Mouse (Mus musculus) retina, adult 2 months (tissue): ENCODE data around the gene Stpg4.

Source experiments
- DNase-seq: peaks from one replicate; pipeline ENCODE4 v3.0.0-alpha.2; 2012; ENCODE audit warnings: low read depth, low spot score

The Stpg4 gene

DNA sequence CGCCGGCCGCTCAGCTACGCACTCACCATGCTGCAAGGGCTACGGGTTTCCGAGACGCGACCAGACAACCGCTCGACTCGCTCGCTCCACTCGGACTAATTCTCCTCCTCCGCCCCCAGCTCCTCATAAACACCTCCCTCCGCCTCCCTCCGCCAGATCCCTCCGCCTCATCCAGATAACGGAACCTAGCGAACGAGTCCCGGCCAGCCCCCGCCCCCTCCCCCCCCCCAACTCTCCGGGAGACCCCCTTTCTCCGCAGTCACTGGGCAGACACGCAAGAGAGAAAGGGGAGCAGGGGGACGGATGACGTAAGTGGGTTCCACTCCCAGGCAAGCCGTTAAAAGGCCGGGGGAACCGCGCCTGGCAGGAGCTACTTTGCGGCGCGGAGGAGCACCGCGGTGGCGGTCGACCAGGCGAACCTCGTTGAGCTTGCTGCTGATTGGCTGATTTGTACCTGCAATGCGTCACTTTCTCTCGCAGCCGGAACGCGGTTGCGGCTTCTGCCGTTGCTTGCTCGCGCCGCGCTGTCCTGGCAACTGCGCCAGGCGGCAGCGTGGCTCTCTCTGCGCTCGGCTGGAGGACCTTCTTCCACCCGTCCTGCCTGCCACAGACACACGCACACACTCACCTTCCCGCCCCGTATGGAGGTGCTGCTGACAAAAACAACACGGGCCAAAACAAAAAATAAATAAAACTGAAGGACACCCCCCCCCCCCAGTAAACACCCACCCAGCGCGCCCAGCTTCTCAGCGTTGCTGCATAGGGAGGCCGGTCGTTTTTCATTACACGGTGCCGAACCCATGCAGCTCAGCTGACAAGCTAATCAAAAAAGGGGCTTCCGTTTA, 19.4 kb upstream of the Stpg4 start, which contains the start of gene Calm2:
TSS of gene Calm2 (minus strand) at position 169 of the 845 bp plus-strand sequence.
- peak; percentile 98 for DNase-seq

DNA sequence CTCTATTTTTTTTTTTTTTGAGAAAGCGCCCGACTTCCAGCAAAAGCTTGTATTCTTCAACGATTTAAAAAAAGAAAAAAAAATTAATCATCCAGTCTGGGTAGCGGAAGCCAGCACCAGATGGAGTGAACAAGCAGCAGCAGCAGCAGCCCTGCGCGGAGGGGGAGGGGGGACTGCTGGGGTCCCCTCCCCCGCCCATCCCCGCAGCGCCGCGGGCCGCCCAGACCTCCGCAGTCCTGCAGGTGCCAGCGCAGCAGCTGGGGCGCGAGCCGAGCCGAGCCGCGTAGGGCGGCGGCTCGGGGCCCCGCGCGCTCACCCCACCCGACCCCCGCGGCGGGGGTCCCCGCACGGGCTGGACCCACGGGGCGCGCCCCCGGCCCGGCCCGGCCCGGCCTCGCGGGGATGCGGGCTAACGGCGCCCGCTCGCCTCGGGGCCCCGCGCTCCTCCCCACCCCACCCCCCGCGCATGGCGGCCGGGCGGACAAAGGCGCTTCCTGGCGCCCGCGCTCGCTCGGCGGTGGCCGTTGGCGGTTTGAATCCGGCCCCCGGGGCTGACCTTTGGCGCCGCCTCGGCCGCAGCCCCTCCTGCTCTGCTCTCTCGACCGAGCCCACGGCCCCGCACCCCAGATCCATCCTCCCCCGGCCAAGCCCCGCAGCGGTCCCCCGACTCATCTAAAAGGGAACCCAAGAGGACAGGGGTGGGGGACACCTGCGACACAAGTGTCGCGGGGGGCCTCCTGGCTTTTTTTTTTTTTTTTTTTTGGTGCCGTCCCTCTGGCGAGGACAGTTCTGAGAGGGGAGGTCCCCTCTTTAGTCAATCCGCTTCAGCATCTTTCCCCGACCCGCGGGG, 18.6 kb upstream of the Stpg4 start:
- DNase-seq, result no peak

DNA sequence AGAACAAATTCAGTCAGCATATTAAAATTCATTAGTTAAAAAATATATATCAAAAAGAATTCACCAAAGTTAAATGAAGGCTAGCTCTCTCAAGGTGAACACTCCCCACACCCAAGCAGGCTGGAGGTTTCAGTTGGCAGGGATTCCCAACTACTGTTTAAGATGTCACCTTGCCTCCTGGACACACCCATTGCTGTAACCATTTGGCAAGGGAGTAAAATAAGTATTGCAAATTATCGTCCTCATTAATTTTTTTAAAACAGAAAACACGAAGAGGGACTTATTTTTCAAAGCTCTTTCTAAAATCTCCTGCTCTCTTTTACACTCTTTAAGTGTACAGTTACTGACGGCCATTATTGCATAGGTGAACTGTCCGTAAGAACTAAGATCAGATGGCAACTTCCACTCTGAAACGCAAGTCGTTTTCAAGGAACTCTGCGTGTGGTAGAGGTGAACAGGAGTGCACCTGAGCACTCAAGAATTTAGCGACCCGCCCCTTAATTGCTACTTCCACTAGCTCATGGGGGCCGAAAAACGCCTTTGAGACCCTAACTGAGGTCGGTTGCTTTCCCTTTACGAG, 17.9 kb upstream of the Stpg4 start:
- no peak for DNase-seq

DNA sequence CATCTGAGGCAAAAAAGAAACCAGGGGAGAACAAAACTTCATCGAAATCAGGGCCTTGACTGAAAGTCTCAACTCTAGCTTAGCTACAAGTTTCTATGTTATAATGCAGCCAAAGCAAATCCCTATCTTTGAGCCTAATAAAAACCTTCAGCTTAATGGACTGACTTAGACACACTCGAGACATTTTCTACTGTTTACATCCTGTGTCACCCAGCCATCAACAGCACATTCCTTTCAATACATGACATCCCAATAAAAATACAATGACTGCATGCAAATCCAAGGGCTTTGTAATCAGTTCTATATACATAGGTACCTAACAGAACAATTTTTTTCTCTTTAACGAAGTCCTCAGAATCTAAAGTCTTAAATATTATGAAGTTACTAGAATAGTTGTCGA, 17.2 kb upstream of the Stpg4 start:
- no peak for DNase-seq

DNA sequence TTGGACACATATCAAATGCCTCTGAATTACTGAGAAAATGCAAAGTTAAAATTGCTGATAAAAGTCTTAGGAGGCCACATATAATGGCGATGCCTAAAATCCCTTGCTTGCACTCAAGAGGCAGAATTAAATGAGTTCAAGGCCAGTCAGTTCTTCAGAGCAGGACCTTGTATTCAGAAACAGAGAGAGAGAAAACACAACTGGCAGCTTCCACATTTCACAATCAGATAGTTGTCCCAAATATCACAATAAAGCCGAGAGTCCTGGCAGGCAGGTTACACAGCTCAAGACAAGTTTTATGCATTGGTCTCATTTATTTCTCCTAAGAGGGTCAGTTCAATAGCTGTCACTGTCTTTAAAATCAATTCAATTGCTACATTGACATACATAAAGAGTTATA, 14.0 kb upstream of the Stpg4 start:
- DNase-seq, result no peak

DNA sequence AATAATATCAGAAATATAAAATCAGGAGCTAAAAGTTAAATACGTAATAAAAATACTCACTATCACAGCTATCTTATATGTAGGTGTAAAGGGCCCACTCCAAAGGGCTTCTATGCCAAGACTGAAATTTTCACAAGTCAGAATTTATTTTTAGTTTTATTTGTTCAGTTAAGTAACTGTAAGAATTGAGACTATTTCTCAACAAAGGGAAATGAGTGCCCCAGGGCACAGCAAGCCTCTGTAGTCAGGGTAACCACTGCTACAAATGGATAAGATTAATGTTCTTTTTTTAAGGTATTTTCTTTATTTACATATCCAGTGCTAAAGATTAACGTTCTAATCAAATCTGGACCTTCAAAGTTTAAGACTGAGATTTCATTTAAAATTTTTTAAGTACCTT, 11.9 kb upstream of the Stpg4 start:
- DNase-seq, result no peak

DNA sequence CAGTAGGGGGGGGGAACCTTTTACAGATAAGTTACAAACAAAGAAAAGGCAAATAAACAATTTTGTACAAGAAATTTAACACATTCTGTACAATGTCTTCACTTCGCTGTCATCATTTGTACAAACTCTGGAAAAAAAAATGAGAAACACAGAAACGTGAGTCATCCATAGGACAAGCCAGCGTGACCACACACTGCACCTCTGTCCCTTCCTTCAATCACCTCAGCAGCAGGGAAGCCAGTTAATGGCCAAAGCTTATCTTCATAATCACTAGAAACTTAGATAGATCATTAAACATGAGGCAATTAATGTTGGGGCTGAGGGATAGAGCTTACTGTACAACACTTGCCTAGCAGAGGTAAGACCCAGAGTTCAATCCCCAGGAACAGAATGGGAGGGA, 6.4 kb upstream of the Stpg4 start:
- no peak for DNase-seq

DNA sequence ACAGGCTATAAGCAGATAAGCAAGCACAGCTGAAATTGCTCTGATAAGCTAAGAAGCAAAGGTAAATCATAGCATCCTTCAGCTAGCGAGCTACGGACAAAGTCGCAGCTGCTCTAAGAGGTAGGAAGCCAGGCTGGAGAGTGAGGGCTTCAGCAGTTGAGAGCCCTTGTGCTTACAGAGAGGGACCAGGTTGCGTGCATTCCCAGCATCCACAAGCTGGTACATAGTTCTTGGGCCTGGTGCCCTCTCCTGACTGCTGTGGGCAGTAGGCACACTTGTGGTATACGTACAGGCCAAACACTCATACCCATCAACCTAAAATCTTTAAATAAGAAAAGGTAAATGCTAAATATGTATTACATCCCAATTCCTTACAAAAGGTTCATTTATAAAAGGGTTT, 5.2 kb upstream of the Stpg4 start:
- DNase-seq, result no peak

DNA sequence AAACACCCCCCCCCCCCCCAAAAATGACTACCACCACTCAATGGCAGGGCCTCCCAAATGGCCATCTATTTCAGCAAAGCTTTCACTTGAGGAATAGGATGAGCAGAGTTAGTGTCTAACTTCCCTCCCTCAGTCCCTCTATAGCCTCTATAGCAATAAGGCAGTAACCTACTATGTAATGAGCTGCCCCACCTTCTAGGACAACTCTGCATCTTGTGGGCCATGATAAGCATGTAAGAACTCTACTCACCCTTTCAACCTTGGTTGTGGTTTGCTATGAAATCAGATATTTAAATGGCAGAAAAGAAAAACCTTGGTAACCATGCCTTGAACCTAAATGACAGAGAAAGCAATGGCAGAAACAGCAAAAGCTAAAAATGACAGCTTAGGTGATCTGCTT, 4.8 kb upstream of the Stpg4 start:
- no peak for DNase-seq

DNA sequence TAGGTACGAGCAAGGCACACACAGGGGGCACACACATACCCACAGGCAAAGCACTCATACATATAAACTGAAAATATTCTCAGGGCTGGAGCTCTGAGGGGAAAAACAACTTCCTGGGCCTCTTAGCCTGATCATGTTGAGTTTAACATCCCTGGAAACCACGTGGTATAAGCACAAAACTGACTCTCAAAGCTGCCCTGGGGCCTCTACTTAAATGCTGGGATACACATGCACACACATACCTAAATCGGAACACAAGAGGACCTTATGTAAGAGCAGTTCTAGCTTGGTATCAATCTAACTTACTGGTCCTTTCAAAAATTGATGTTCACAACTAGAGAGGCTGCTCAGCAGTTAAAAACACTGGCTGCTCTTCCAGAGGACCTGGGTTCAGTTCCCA, 1.9 kb upstream of the Stpg4 start:
- no peak for DNase-seq

DNA sequence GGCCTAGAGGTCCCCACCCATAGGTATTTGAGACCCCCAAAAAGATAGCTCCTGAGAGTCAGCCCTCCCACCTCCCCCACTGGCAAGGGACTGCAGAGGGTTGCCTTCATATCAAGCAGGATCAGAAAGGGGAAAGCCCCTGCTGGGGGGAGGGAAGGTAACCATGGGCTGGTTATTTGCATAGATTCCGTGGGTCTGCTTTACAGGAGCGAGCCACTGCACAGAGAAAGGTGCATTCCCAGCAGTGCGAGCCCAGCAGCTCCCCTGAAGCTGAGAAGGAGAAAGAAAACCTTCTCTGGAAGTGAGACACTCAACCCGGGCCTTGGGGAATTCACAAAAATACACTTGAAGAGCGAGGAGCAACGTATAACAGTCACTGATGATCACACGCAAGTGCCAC, 9.5 kb downstream of the Stpg4 start:
- no peak for DNase-seq

DNA sequence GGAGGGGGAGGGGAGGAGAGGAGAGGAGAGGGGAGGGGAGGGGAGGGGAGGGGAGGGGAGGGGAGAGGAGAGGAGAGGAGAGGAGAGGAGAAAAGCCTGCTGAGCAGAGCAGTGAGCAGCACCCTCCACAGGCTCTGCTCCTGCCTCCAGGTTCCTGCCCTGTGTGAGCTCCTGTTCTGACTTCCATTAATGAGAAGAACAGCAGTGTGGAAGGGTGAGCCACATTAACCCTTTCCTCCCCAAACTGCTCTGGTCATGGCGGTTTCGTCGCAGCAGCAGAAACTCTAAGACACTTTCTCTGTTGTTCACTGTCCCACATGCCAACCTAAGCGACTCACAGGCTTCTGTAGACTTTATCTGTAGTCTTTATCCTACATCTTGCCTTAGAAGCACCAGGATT, 20.9 kb downstream of the Stpg4 start:
- DNase-seq, result no peak

DNA sequence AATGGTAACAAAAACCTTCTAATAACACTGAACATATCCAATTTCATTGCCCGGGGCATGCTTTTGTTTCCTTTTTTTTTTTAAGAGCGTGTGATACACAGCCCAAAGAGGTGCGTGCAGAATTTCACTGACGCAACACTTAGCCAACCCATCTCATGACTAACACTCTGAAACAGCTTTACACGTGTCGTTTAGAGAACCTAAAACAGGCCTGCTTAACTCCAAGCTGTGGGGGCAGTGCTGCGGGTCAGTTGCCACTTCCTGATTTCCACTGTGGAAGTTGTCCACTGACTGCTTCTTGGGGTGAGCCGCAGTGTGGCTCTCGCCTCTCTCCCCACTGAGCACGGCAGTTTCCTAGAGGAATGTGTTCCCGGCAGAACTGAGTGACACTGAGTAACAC, 22.0 kb downstream of the Stpg4 start:
- DNase-seq, result no peak

DNA sequence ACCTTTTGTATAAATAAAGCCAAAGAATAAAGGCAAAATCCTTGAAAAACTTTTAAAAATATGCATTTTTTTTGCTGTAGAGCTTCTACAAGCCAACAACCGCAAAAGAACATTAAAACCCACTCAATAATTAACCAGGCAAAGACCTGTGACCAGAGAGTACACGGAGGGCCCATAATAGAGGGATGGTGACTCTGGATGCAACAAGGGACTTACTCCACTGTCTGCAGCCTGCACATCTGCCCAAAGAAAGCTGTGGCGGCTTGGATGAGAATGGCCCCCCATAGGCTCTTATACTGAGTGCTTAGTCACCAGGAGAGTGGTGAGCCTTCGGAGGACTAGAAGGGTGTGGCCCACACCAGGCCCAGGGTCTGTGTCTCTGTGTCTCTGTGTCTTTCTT, 24.1 kb downstream of the Stpg4 start:
- DNase-seq, result no peak

DNA sequence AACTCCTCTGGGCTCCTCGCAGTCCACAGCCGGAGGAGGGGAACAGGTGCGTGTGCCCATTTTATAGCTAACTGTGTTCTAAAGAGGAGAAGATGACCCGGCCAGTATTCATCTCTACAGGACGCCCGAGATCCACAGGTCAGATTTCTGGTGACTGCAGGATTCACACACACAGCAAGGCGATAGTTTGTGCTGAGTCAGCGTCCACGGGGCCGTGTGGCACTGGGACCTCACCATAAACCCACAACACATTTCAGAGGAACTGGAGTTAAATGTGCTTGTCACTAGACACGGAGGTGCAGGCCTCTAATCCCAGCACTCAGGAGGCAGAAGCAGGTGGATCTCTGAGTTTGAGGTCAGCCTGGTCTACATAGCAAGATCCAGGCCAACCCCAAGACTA, 25.1 kb downstream of the Stpg4 start:
- no peak for DNase-seq

DNA sequence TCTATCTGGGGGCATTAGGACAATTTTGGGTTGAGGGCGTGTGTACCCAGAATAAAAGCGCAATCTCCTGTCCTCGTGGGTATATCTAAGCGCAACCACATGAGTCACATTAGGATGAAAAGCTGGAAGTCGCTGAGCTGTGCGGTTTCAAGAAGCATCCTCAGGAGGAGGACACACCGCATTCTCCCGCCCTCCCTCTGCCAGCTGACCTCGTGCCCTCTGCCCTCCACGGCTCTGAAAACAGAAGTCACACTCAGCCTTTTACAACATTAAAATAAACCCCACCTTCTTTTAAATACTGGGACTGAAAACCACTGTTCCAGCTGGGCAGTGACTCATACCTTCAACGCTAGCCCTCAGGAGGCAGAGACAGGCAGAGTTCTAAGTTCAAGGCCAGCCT, 30.5 kb downstream of the Stpg4 start:
- no peak for DNase-seq

DNA sequence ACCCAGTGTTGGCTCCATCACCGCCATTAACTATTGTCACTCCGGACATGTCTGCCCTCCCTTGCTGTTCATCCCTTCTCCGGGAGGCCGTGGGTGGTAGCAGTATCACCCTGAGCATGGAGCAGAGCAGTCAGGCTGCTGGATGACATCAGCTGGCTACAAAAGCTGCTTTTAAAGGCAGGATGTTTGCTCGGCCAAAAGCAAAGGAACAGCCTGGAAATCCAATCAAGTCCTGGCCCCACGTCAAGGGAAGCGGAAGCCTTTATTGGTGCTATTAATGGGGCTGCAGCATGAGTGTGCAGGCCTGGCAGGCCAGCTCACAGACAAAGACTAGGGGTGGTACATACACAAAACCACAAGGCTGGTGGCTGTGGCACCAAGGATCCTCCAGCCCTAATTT, 36.3 kb downstream of the Stpg4 start:
- DNase-seq, result no peak

DNA sequence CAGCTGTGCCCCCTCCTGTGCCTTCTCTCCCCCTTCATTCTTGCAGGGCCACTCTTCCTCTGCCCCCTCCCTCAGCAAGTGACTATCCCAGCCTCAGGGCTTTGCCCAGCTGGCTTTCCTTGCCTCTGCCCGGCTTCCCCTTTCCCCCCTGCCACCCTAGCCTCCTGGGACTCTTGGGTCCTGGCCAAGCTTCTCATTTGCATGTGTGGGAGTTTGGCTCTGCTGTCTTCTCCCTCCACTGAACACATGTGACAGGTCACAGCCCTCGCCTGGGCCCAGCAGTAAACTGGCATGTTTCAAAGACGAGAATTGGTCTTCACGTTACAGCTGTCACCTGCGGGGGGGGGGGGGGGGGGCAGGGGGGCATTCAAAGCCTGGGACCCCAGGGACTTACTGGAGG, 40.5 kb downstream of the Stpg4 start:
- DNase-seq, result no peak

DNA sequence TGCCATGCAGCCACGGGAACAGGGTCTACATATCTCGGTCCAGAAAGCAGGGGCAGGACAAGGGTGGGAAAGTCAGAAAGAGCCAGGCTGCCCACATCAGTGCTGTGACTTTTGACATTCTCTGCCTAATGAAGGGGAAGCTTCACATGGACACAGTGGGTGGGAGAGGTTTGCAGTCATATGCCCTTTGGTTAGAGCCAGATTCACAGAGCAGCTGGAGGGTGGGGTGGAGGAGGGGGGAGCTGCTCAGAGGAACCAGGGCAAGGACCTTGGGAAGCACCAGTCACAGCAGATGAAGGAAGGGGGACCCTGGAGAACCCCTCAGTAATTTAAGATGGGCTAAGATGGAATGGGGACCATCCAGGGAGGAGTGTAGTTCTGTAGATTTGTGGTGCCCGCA, 41.7 kb downstream of the Stpg4 start:
- no peak for DNase-seq

DNA sequence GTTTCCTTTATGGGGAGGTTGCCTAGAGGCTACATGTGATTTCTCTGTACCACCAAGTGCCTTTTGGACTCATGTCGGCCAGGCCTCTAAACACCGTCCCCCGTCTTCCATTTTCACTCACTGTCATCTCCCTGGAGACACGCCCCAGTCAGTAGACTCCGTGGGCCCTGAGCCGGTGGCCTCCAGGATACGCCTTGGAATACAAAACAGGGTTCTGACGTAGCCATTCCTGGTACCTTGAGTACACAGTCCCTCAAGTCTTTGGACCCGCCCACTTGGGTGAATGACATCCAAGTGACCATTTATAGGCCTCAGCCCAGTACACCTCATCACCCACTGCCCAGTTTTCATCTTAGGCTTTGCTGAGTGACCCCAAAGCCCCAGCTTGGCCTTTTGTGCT, 46.9 kb downstream of the Stpg4 start:
- DNase-seq, result no peak

DNA sequence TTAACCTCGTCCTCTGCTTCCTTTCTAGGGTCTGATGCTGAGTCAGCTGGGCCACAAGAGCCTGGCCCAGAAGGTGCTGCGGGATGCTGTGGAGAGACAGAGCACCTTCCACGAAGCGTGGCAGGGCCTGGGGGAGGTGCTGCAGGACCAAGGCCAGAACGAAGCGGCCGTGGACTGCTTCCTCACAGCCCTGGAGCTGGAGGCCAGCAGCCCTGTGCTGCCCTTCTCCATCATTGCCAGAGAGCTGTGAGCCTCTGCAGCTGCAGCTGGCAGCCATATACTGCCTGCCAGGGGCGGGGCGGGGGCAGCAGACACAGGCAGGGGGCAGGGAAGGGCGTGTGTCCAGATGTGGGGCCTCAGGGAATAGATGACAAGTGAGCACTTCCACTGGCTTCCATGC, 47.7 kb downstream of the Stpg4 start:
- no peak for DNase-seq

DNA sequence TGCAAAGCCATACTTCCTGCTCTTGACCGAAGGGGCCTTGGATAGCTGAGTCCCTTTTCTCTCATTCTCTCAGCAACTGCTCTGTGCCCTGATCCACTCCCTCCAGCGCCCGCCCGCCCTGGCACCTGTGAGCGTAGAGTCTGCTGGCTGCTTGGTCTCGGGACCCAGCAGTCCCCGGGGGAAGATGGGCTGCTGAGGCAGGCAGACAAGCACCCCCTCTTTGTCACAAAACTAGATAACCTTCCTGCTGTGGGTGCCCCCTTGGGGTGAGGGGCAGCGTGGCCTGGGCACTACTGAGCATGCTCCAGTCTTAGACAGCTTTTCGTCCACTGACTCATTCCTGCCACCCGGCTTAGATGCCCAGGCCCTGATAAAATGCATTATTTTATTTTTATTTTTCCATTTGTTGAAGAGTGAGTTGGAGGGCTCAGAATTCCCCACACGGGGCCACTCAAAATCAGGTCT, 48.3 kb downstream of the Stpg4 start:
- no peak for DNase-seq
